Mouse (Mus musculus) stomach, postnatal 0 days (tissue): ENCODE data around the gene Sptbn1.

ENCODE experiments used
- CTCF ChIP-seq: IDR thresholded peaks from 2 replicates; pipeline ENCODE4 v1.5.1; 2016; ENCODE audit warnings: antibody characterized with exemption, low read depth, mild to moderate bottlenecking, moderate library complexity
- EP300 ChIP-seq: optimal IDR thresholded peaks from 2 replicates; pipeline ENCODE3; 2016; ENCODE audit warnings: antibody characterized with exemption

- TF ChIP-seq CTCF = no peak
- TF ChIP-seq EP300 = no peak
Measured at GRCm38 (mm10) chr11:30163870-30164269, 104.1 kb downstream of the Sptbn1 start.
